Mouse (Mus musculus): ENCODE data around the gene Sh3gl3.

Sh3gl3 gene

DNA sequence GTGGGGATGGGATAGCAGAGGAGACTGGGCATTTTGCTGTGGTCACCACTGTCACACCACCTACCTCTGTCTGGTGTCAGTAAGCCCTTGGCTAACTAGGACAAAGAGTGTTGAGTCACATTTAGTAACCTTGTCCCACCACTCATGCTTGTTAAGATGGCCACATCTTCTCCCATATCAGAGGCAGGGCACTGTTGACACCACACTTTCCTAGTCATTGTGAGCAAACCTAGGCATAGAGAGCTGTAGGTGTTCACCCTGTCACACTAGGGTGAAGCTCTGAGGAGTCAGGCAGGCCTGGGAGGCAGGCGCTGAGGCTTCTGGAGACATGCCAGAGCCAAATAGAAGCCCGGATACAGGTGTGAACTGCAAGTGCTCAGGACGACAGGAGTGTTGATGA, at the start of gene Sh3gl3:
Sh3gl3 (plus strand) TSS at position 301 of the 400 bp plus-strand sequence.
- no peak for DNase-seq (ENCODE audit: low read depth, low spot score)

DNA sequence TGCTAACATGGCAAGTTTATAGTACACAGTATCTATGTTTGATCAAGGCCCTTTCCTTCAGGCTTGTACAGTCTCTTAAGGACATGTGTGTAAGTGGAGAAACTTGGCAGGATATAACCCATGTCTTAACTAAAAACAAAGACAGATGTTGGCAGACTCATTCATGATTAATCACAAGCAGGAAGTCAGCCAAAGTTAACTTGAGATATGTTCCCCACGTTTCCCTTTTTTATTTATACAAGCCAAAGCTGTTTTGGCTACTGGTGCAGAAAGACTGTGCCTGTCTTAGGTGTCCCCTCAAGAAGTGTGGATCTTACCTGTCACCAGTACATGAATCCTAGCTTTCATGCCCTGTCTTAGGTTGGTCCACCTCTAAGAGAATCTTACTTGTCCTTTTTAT, 35.4 kb upstream of the Sh3gl3 start:
- no peak for DNase-seq (ENCODE audit: low read depth, low spot score)

DNA sequence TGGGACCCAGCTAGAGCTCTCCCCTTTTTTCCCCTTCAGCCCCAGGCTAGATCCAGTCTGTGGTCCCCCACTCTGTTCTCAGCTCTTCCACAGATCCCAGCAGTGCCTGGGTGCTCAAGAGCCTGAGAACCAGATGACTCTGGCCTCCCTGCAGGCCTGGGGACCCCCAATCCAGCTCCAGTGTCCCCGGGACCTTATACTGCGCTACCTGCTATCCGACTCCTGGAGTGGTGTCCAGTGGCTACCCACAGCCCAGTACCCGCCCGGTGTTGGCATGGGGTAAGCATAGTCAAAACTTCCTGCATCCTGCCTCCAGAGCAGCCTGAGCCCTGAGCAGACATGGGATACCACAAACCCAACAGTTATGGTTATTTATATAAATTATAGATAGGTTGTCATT, 26.5 kb upstream of the Sh3gl3 start:
- no peak for DNase-seq (ENCODE audit: low read depth, low spot score)

DNA sequence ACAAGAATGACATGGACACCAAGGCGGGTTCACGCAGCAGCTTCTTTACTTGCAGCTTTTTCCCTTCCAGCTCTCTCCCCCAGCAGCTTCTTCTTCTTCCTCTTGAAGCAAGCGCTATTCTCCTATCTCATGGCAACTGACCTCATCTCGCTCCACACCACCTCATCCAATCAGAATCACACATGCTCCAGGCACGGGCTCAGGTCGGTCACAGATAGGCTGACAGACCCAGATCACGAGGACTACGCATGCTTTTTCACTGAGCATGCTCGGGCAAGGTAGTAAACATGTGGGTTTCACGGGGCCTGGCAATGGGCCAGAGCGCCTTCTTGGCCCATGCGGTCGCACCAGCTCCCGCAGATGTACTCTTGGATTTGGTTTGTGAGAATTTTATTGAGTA, 9.0 kb upstream of the Sh3gl3 start:
- DNase-seq (ENCODE audit: low read depth, low spot score), result no peak

DNA sequence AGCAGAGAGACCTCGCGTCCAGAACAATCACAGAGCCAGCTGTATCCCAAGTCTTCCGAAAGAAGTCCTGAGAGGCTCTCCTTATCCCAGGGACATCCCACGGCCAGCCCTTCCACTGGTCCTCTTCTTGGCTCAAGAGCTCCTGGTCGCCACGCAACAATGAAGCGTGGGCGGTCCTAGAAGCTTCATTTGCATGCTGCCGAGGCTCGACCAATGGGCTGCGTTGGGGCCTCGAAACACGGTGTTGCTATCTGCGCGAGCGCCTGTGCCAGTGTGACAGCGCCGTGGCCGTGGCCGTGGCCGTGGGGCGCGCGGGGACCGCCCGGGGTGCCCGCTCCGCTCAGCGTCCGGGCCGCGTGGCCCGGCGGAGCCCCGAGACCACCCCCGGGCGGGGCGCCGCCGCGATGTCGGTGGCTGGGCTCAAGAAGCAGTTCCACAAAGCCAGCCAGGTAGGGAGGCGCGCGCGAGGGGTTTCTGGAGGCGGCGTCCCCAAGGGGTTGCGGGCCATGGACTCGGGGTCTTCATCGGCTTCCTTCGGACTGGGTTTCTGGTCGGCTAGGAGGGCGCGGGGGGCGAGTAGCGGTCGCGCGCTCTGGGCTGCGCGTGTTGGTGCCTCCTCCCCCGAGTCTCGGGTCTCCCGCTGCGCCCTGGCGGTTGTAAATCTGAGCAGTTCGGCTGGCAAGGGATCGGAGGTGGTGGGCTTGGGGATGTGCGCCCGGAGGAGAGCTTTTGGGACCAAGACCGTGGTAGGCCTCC, 1.1 kb downstream of the Sh3gl3 start:
- peak; percentile 58 for DNase-seq (ENCODE audit: low read depth, low spot score)

DNA sequence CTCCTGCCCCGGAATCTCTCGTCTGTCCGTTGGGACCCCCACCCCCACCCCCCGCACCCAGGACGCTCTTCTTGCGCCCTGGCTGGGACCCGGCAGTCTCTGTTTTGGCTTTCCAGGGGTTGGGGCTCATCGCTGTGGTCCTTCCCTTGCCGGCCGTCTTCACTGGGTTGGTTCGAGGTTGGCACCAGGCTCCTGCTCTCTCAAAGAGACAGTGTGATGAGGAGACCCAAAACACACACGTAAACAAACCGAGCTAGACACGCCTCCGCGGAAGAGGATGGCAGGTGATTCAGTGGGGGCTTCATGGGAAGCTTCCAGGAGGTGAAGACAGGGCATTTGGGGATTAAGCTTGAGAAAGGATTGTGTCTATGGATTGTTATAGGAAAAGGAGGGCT, 1.7 kb downstream of the Sh3gl3 start:
- no peak for DNase-seq (ENCODE audit: low read depth, low spot score)

DNA sequence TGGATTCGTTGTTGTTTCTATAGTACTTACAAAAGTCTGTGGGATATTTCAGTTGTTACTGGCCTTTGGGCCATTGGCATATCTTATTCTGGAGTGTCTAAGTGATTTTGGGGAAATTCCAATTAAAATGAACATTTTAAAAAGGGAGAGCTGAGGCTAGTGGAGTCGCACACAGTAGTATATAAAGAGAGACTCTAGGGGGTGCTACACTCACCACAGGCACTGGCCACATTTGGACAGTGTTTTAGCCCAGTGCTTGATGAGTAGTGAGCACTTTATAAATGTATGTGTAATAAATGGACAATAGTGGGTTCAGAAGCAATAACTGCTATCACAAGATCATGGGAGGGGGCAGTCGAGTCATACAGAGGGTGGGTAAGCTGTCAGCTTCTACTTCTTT, 2.6 kb downstream of the Sh3gl3 start:
- no peak for DNase-seq (ENCODE audit: low read depth, low spot score)

DNA sequence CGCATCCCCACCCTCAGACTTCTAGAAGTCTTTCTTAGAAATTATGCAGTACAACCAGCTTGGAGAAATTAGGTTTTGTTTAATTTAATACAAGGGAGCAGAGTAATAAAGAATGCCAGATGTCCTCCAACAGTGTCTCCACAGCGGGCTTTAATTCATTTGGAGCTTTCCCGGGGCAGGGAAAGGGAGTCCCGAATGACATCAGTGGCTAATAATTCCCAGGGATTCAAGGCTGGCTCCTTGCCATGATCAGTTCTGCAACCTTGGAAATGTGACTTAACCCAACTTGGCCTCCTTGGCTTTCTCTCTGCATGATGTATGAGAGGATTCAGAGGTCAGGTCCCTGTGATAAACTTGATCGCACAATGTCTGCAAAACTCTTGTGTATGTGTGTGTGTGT, 3.7 kb downstream of the Sh3gl3 start:
- no peak for DNase-seq (ENCODE audit: low read depth, low spot score)

DNA sequence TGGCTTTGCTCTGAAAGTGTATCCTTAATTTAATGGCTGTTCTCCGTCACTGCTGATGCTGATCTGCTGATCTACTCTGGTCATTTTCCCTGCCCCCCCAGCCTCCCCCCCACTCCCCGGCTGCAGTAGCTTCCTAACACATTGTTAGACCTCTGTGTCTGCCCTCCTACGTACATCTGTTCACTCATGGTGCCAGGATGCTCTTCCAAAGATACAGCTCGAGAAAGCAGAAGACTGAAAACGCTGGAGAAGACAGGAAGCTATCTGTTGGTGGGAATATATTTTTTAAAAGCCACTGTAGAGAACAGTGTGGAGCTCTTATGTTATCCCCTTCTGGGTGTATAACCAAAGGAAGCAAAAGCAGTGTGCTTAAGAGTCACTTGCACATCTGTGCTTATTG, 7.3 kb downstream of the Sh3gl3 start:
- no peak for DNase-seq (ENCODE audit: low read depth, low spot score)

DNA sequence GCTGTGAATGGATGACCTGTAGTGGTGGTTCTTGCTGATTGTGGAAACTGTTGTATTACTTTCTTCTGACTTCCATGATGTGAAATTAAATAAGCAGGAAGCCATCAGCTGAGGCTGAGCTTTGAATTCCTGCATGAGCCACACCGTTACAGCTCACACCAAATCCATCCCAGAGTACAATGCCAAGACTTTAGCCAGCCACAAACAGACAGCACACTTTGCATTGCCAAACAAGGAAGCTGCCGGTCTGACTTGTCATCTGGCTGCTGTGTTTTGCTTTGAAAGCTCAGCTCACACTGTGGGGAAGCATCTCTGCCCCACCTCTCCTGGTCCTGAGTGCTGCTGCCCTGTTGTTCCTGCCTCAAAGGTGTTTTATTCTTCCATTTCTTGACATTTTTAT, 9.1 kb downstream of the Sh3gl3 start:
- no peak for DNase-seq (ENCODE audit: low read depth, low spot score)

DNA sequence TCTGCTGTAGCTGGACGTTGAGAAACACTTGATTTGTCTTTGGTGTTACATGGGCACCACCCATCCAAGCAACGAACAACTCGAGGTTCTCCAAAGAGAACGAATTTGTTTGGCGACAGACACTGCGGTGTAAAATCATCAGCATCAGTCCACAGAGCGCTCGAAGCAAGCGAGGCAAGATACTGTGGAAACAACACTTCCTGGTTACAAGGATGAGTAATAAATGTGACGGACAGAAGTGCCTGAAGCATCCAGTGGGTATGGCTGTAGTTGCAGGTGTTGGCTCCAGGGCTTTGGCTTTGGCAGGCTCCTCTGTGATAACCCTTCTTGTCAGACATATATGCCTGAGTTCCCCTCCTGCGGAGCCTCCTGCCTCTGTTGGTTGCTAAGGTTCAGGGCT, 18.0 kb downstream of the Sh3gl3 start:
- DNase-seq (ENCODE audit: low read depth, low spot score), result no peak

DNA sequence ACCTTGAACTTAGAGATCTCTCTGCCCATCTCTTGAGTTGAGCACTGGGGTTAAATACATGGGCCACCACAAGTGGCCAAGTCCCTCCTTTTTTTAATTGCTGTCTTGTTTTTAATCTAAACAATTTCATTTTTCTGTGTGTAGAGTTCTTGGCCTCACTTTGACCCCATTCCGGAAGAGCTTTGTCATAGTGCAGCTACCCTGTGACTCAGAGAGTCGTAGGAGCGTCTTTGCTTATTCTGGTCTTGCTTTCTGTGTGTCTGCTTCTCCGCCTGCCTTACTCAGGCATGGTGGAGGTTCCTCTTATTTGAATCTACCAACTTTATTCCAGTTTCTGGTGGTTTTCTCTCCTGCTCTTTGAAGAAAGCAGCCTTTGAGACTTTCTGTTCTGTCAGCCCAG, 18.9 kb downstream of the Sh3gl3 start:
- DNase-seq (ENCODE audit: low read depth, low spot score), result no peak

DNA sequence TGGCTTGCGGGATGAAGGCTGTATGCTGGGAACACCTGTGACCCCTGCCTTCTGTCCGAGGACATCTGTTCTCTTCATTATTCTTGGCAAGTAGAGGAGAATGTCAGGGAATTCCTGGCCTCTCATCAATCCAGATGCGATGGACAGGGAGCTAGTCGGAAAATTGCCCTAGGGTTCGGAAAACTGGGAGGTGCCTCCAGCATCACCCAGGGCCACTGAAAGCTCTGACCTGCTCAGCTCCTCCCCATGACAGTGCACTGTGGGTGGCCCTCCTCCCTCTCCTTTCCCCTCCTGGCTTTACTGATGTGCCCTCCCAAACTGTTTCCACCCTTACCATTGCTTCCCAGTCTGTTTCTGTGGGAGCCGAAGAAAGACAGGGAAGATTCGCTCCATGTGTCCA, 29.5 kb downstream of the Sh3gl3 start:
- no peak for DNase-seq (ENCODE audit: low read depth, low spot score)

DNA sequence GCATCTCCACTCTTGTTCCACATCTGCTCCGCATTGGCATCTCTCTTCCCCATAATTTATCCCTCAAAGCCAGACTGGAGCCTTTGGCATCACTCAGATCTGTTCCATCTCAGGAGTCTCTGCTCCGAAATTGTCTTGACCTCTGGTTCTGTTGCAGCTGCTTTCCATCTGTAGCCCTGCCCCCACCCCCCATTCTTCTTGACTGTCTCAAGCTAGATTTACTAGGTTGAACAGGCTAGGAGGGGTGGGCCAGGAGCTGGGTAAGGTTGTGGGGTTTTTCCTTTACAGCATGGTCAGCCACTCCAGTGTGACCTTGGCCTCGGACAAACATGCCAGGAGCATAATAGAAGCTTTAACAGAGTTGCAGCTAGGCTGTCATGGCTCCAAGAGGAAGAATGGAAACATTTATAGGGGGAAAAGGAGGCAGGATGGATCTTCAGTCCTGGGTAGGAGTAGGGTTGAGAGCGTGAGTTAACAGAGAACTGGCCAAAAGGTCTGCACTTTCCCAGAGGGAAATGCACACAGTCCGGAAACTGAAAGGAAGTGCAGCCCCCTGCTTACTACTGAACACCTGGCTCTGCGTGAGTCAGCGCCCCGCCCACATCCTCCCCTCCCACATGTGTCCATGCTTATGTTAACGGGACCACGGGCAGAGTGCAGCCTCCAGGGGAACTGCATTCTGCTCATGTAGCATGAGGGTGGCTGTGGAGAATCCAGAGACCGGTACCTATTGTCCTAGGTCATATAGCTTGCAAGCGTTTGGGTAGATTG, 30.6 kb downstream of the Sh3gl3 start:
- DNase-seq (ENCODE audit: low read depth, low spot score), result no peak

DNA sequence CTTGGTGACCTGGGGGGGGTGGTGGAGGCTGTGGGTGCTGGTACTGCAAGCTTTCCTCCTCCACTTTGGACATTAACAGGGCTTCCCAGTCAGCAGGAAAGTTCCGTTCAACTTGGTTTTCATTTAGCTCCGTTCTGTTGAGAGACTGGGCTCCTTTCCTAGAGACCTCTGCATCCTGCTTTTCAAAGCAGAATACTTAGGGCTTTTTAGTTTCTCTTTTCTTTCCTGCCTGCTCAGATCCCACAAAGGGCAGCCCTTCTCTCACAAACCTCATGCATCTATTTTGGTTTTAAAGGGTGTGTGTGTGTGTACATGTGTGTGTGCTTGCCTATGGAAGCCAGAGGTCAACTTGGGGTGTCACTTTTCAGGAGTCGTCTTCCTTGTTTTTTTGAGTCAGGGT, 31.3 kb downstream of the Sh3gl3 start:
- DNase-seq (ENCODE audit: low read depth, low spot score), result no peak

DNA sequence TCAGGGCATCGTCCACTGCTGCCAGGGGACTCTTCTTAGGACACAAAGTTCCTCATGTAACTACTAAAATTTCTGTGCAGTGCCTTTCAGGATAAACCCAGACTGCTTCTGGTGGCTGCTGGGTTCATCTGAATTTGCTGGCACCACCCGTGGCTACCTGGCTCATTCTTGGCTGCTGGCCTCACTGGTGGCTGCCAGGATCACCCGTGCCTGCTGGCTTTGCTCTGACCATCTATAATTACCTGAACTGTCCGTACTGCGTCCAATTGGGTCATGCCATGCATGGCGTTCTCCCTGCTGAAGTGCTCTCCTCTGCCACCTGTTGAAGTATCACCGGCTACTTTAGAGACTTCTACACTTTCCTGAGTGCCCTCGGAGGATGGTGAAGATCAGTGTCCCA, 33.1 kb downstream of the Sh3gl3 start:
- DNase-seq (ENCODE audit: low read depth, low spot score), result no peak

DNA sequence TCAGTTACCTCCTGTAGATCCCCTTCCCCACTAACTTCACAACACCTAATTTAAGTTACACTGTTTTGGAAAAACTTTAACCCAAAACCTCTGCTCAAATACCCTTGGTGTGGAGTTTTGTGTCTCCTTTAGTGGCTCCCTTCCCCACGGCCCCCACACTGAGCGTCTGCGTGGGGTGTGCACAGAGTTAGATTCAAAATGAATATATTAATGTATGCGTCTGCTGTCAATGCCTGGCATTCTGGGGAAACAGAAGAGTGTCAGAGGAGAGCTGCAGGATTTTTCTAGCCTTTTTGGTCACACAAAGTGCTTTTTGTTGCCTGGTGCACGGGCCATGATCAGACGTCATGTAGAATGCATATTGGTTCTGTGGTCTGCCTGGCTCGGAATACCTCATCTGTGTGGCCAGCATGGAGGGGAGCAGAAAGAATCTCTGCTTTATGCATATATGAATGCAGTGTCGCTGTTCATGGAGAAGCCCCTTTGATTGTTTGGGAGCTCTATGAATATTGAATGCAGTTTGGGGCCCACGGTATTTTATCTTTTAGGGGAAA, 47.8 kb downstream of the Sh3gl3 start:
- no peak for DNase-seq (ENCODE audit: low read depth, low spot score)

DNA sequence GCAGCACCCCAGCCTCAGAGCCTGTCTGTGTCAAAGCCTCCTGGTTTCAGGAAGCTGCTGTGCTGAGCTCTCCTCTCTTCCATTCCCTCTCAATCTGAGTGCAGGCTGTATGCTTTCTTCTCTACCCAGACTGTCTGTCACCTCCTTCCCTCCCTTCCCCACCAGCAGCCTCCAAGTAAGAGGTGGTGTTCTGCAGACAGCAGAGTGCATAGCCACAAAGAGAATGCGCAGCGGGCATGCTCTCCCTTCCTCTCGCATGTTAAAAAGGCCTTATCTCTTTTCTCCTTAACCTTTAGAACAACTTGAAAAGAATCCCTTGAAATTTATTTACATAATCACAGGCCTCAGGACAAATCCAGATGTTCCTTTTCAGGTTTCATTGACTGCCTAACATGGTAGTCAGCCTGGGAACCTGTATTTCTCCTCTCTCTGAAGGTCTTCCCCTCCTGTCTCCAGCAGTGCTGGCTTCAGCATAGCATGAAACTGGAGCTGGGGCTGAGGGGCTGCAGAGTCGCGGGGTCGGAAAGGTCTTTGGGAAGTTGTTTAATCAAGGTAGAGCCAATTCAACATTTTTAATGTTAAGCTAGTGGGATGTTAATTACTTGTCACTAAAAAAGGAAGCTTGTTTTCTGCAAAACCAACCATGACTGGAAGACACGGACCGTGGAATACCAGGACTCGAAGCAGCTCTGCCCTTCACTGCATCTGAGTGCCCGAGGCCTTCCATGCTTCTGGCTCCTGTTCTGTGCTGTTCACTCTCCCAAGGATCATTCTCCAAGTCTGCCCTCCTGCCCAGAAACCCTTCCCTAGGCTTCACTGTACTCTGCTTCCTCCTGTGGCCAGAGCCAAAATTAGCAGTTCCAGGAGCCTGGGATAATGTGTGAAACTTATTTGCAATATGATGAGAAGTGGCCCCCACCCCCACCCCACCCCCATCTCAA, 50.5 kb downstream of the Sh3gl3 start:
- no peak for DNase-seq (ENCODE audit: low read depth, low spot score)

DNA sequence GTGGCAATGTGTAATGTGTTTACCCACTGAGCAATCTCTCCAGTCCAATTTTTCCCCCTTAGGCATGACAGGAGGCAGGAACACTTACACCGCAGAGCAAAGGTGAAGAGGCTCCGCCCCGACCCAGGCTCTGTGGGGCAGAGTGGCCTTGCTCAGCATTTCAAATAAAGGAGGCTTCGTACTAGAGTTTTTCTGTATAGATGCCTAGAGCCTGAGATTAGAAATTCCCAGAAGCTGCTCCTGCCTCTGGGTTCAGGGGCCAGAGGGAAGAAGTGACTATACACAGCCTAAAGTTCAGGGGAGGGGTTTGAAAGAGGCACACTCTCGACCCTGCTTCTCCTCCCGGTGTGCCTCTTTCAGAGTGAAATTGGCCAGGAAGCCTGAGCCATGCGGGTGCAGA, 59.6 kb downstream of the Sh3gl3 start:
- DNase-seq (ENCODE audit: low read depth, low spot score), result no peak

DNA sequence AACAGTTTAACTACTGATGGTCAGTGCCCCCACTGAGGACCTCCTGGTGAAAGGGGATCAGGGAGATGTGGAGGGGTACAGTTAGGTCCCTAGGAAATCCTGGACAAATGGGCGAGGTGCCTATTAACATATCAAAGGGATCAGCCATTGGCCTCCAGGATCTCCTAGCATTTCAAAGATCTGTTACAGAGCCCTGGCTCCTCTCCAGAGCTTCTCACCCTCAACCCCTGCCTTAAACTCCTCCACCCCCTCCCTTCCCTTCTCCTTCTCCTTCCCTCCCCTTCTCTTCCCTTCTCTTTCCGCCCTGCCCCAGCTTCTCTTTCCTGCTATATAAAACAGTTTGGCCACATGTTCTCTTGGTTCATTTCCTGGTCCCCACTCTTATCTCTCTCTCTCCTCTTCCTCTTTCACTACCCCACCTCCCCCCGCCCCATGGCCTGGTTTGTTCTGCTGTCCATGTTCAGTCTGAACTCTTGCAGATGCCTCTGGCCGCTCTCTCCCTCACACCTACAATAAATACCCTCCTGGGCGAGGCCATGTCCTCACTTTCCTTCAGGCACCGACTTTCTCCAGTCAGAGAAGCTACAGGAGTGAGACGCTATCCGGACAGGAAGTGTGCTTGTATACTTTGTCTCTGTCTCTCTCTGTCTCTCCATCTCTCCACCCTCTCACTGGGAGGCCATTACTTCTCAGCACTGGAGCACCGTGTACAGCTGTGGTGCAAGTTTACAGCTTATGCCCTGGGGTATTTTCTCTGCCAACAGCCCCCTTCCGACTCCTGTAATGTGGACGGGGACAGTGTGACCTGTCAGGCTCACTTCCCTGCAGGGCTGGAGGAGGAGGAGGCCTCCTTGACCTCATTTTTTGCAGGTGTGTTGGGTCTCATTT, 60.6 kb downstream of the Sh3gl3 start:
- no peak for DNase-seq (ENCODE audit: low read depth, low spot score)

DNA sequence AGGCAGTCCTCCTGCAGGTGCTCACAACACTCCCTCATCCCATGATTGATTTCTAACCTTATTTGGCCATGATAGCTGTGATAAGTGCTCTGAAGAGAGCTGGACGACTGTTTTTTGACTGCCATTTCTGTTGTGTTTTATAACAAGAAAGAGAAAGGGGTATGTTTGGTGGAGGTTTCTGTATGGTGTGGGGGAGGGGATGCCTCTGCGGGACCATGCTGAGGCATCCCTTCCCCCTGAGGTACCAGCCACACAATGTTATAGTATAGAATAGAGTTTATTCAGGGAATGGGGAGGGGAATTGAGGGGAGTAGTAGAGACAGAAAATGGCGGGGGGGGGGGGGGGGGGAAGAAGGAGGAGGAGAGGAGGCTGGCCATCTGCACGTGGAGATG, 61.3 kb downstream of the Sh3gl3 start:
- no peak for DNase-seq (ENCODE audit: low read depth, low spot score)
